Mouse (Mus musculus) lung, postnatal 14 days (tissue): ENCODE results near the gene Ppan.

Source experiments
- DNase-seq: peaks from one replicate; pipeline ENCODE4 v3.0.0; 2021

Ppan gene

GRCm38 (mm10) chr9:20879097-20879792 is 8.7 kb upstream of the Ppan start, which contains the start of gene Angptl6:
TSS of gene Angptl6 (minus strand) at chr9:20879727.
- no peak for DNase-seq

GRCm38 (mm10) chr9:20886563-20886962 is 1.4 kb upstream of the Ppan start:
- DNase-seq: no peak

GRCm38 (mm10) chr9:20887191-20887590 is 784 bp upstream of the Ppan start:
- DNase-seq: no peak

- no peak for DNase-seq
Measured at GRCm38 (mm10) chr9:20888386-20888765, 401 bp downstream of the Ppan start.

- no peak for DNase-seq
Measured at GRCm38 (mm10) chr9:20889185-20890141, 1.5 kb downstream of the Ppan start.

GRCm38 (mm10) chr9:20890411-20890810 is 2.4 kb downstream of the Ppan start:
- DNase-seq: no peak

GRCm38 (mm10) chr9:20891339-20892103 is 3.5 kb downstream of the Ppan start:
- no peak for DNase-seq

- no peak for DNase-seq
Measured at GRCm38 (mm10) chr9:20892104-20892653, 4.2 kb downstream of the Ppan start.

- no peak for DNase-seq
Measured at GRCm38 (mm10) chr9:20893069-20893468, 5.1 kb downstream of the Ppan start.

GRCm38 (mm10) chr9:20893590-20894343 is 5.8 kb downstream of the Ppan start:
- no peak for DNase-seq

- no peak for DNase-seq
Measured at GRCm38 (mm10) chr9:20894629-20895028, 6.7 kb downstream of the Ppan start.

GRCm38 (mm10) chr9:20895382-20895781 is 7.4 kb downstream of the Ppan start:
- DNase-seq: no peak

- DNase-seq: no peak
Measured at GRCm38 (mm10) chr9:20897736-20898510, 9.9 kb downstream of the Ppan start.

GRCm38 (mm10) chr9:20898511-20899073 is 10.6 kb downstream of the Ppan start, which contains the start of gene Eif3g:
TSS of gene Eif3g (minus strand) at chr9:20898623.
- peak; percentile 90 for DNase-seq

GRCm38 (mm10) chr9:20901466-20902173 is 13.6 kb downstream of the Ppan start:
- DNase-seq: peak; percentile 52

GRCm38 (mm10) chr9:20902174-20902491 is 14.2 kb downstream of the Ppan start:
- DNase-seq: no peak

- no peak for DNase-seq
Measured at GRCm38 (mm10) chr9:20909948-20910347, 22.0 kb downstream of the Ppan start.

- DNase-seq: peak; percentile 39
Measured at GRCm38 (mm10) chr9:20916160-20916559, 28.2 kb downstream of the Ppan start.

- DNase-seq: no peak
Measured at GRCm38 (mm10) chr9:20923258-20923657, 35.3 kb downstream of the Ppan start.
